Mouse (Mus musculus): ENCODE measurements around the gene Srek1.

Srek1 gene

DNA sequence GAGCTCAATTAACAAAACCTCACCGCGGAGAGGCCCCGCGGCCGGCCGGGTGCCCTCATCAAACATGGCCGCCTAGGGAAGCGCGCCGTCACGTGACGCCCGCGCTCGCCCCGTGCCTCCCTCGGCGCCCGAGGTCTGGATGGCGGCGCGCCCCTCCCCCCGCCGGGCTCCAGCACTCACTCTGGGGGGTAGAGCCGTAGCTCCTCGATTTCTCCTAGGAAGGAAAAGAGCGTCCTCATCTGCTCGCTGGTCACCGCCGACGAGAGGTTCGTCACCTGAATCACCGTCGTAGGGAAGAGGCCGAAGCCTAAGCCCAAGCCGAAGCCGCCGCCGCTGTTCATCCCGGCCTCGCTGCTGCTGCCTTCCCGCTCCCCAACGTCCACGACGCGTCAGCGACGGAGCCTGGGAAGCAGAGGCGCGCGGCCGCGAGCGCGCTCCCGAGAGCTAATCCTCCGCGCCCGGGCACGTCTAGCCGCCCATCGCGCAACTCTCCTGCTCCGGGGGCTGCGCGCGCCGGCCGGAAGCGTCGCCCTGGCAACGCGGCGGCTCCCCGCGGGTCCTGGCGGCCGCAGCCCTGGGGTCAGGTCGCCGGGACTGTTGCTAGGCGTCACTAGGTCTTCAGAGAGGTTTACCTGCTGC is at the start of gene Srek1:
Gene Srek1 (minus strand): TSS at position 490 of the 639 bp plus-strand sequence.
- DNase-seq = peak; percentile 91 to 92

DNA sequence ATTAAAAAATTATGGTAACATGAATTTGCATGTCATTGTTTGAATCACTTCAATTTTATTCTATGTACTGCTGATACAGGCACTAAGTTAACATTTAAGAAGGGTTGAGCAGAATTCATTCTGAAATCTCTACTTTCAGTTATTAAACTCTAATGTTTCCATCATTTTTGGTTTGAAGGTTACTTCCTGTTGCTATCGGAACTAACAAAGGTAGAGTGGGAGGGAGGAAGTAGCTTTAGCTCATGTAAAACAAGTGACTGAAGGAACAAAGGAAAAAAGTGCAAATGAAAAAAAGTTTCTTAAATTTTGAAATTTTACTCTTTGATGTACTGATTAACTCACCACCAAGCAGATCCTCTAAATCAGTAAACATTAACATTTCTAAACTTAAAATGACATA is 47.9 kb upstream of the Srek1 start:
- DNase-seq = no peak

DNA sequence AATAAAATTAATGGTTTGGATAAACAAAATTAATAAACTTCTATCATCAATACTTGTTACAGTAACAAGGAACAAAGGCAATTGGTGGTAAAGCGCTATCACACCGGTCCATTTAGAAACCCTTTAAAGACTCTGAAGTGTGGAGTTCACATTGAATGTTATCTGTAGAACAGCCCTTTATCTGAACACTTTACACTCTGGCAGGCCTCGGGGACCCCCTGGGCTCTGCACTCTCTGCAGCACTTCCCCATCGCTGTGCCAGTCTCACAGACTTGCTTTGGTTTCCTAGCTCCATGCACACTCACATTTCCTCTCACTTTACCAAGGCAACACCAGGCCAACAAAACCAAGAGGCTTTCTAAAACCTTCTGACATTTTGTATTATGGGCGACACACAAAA is 45.0 kb upstream of the Srek1 start:
- no peak for DNase-seq

DNA sequence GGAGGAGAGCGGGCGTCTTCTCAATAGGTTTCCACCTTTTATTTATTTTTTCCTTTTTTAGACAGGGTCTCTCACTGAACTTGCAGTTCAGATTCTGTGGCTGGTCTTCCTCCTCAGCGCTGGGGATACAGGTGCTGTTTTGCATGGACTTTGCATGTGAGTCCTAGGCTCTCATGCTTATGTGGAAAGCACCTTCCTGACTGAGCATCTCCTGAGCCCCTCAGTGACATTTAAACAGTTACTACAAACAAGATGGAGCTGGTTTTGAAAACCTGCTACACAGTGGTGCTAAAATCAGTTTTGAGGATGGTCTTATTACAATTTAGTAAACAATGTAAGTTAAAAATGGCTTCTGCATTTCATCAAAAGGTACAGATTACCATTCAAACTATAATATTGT is 43.5 kb upstream of the Srek1 start:
- no peak for DNase-seq

DNA sequence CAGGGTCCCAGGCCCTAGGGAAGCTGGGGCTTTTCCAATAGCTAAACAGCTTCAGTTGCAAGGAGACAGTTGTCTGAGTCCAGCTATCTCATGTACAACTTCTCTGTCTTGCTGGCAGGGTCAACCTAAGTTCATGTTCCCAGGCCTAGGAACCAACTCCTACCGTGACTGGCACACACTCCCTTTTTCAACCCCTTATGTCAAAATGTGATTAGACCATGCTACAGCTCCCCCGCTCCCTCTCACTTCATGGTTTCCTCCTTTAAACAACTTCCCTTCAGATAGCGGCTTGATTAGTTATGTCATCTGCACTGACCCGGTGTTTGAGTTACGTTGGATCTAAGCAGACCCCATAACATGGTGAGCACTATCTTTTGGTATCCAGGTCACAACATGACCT is 33.1 kb upstream of the Srek1 start:
- no peak for DNase-seq

DNA sequence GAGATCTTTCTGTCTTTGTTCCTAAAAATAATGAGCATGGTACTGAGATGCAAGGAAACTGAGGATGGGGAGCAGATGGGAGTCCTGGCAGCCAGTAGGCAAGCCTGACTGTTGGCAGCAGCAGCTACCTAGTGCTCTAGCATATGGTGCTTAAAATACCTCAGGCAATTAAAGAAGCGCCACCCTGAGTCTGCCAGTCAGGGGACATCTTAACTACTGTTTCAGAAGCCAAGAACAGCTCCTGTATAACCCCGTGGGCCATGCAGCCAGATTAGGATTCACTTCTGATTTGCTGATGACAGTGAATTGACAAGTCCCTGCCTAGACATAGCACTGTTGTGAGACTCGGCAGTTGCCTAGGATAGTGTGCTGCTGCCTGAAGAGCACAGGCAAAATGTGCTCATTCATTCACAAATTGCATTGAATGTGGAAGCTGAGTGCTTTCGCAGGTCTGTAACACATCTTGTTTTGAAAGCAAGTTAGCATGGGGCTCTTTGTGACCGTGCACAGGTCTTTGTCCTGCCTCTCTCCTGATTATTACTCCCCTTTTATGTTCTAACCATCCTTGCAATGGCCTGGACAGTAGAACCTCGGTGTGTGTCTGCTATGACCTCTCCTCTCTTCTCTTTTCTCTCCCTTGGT is 31.9 kb upstream of the Srek1 start:
- no peak for DNase-seq

DNA sequence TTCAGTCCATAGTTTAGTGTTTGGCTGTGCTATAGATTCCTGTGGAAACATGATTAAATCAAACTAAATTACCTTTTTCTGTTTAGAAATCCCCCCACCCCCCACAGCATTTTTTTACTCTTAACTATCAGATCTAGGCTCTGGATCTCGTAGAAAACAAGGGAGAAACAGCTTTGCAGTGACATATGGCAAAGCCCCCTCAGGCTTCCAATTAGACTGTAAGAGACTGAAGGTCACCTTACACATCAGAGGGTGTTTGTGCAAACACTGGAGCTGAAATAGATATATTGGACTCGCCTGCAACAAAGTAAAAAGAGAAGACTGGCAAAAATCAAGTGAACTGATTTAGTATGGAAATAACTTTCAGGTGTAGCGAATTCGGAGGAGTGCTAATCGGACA is 29.3 kb upstream of the Srek1 start:
- no peak for DNase-seq

DNA sequence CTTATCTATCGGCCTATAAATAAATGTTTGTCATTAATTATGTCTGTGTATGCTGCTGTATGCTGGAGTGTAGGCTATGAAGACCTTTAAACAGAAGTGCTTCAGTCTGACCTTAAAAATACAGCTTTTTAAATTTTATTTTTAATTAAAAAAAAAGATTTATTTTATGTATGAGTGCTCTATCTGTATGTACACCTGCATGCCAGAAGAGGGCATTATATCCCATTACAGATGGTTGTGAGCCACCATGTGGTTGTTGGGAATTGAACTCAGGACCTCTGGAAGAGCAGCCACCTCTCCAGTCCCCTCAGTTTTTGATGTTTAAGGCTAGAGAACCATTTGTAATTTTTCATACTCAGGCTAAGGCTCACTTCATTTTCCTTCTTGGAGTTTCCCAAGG is 26.6 kb upstream of the Srek1 start:
- no peak for DNase-seq

DNA sequence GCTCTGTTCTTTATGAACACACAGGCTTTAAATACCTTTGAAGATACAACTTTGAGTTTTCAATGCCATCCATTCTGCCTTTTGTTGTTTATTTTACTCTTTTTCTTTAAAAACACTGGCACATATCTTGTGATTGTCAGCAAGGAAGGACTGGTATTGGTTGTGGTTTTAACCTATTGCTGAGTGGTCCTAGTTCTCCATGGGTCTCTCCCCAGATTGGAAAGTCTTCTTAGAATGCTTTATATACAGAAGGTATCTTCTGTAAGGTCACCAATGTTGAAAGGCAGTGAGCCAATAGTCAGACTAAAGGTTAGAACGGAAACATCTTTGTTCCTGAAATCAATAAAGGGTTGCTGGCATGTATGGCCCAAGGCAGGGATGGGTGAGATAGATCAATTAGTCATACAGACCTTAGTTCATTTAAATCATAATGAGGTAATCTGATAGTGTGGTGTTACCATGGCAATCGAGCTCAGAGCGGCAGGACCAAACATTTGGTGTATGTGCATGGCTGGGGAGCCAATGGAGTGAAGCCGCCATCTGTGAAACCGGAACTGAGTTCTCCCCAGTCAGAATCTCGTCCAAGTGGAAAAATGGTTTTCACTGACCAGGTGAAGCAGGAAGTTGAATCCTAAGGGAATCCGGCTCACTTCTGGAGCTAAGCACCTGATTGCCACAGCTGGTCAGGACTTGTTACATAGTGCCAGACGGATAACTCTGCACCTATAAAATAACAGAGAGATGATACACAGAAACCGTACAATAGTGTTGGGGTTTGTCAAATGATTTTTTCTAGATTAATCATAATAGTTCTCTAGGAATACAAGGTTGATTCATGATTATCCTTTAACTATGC is 20.5 kb upstream of the Srek1 start:
- DNase-seq = no peak

DNA sequence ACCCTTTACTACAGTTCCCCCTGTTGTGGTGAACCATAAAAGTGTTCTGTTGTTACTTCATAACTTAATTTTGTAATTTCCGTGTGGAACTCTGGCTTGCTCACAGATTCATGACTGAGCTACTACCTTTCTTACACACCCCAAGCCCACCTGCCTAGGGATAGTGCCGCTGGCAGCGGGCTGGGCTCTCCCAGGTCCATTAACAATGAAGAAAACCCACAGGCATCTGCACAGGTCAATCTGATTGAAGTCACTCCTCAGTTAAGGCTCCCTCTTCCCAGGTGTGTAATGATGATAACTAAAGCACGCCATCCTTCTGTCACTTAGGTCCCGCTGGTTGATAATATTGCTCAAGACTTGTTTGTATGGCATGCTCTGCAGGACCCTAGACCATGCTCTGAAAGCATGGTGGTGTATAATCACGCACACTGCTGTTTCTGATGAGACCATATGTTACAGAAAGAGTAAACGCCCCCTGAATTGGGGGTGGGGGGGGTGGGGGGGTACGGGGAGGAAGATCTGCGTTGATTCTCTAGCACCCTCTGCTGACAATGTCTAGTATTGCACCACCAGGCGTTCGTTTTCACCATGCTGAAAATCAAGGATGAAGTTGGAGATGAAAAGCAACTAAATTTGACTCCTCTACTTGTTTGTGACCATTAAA is 5.6 kb upstream of the Srek1 start:
- peak in 1 of 2 experiments; percentile 13 for DNase-seq

DNA sequence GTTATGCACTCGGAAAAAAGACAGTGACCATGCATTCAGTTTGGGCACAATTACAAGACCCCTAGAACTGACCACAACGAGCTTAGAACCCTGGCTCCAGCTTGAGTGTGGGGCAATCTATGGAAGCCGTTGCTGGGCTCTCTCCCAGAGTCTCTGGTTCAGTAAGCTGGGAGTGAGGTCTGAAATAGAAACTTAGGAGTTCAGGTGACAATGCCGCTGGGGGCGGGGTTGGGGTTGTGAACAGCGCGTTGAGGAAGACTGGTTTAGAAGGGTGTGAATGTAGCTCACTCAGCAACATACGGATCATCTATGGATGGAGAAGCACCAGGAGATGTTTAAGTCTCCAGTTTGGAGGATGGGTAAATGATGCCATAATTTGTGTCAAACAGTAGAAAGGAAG is 2.7 kb upstream of the Srek1 start:
- no peak for DNase-seq

DNA sequence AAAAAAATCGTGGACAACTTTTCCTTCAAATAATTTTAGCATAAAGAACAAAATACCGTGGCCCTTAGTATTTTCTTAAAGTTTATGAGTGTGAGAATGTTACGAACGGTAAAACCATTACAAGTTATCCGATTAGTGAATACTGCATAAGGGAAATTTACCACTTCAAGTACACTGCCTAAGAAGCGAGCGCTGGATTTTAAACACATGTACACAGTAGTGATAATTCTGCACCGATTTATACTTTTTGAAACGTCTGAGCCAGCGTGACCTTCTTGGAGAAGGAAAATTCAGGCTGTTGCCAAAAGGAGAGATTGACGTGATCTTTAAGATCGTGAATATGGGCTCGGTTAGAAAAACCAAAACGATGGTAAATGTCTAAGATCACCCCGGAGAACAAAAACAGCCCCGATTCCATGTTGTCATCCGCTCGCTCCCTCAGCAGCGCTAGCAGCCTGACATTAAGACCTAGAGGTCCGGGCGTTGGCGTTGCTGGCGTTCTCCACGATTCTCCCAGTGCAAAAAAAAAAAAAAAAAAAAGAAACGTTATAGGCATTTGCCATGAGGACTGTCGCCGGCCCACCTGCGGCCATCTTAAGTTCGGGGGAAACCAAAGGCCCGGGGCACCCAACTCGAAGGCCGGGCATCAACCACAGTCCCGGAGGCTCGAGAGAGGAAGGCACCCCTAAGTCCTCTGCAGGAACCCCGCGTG is 845 bp downstream of the Srek1 start:
- no peak for DNase-seq

DNA sequence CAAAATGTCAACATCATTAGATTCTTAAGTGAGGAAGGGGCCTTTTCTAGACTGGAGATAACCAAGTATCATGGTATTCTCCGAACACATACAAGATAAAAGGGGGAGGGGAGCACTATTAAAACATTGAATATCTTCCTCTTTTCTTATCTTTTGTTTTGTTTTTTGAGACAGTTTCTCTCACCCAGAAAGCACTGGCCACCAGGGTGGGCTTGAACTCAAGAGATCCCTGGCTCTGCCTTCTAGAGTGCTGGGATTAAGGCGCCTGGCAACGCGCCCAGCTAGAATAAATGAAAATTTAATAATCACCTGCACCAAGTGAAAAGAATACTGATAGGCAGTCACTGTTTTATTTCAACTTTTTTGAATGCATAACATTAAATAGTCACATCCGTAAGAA is 1.5 kb downstream of the Srek1 start:
- no peak for DNase-seq

DNA sequence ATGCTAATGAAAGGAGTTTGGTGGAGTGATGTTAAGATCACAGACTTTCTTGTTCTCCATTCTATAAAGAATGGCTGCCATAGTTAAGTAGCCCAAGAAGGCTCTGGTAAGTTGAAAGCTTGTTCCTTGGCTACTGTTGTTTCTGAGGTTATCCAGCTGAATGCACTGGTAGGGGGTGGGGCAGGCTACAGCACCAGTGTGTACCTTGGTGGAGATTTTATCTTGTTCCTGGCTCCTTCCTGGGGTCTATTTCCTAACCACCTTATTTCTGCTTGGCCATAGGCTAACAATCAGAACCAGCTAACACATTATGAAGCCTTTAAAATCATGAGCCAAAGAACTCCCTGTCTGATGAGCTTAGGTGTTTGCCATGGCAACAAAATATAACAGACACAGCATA is 3.6 kb downstream of the Srek1 start:
- peak in 1 of 2 experiments; percentile 9 for DNase-seq

DNA sequence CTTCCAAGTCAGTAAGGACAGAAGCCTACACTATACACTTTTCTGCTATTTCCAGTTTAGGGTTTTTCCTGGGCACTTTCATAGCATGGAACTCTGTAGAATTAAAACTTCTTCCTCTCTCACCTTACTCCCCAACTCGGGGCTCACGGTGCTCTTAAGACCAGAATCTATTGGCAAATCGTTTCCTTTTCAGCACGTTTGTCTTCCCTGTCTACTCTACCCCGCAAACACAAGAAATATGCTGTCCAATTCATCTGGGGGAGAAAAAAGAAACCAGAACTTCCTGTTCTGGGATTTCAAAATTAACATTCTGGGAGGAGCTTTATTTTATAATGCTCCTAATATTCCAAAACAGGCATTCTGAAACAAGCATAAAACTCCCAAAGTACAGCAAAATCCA is 6.5 kb downstream of the Srek1 start:
- no peak for DNase-seq

DNA sequence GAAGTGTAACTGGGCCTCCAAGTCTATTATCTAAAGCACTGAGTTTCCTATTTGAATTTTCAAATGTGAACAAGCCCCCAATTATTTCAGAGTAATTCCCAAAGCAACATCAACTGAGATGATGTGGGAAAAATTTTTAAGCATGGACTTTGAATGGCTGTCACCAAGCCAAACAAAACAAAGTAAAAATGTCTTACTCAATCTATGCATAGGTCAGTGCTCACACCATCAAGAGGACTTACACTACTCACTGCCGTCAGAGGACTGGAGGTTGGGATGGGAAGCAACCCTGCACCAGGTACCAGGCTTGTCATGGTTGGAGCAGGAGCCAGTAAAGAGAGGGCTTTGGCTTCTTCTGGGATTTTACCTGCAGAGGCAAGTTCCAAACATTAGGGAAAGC is 10.8 kb downstream of the Srek1 start:
- no peak for DNase-seq

DNA sequence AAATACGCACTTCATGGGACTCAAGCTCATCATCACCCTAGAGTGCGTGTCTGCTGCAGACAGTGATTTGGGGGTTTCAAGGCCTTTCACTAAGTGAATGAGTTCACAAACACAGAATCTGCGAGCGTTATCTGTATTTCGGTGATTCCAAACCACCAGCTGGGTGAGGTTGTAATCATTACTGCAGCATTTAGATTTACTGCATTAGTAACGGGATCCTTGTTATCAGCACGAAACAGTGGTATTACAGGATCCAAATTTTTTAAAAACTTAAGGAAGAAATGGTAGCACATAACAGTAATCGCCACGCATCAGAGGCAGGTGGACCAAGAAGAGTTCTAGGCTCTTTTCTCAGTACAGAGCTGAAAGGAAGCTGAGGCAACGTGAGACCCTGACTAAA is 12.4 kb downstream of the Srek1 start:
- DNase-seq = no peak

DNA sequence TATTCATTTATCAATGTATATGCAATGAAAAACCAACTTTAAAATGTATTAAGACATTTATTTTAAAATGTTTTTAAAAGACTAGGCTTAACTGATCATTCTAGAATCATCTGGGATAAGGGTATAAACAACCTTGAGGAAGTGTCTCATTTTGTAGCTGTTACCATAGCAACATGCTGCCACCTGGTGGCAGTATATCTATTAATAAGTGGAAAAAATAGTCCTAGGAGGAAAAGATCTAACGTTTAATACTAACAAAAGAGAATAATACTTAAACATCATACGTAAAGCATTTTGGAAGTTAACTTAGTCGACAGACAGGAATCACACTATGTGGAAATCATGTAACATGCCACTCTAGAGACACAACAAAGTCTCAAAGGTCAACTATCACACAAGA is 23.0 kb downstream of the Srek1 start:
- DNase-seq = peak in 1 of 2 experiments; percentile 31

DNA sequence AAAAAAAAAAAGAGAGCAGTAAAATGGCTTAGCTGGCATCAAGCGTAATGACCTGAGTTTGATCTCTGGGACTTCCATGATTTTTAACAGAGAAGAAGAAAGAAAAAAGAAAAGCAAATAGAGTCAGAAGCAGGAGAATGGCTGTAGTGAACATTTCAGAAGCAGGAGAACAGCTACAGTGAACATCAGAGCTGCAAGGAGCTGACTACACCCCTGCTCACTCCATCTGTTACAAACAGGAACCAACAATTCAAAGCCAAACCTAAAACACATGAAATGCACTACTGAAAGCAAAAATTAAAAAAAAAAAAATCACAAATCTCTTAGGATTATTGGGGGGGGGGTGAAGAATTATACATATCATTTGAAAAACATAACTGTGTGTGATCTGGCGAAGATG is 28.7 kb downstream of the Srek1 start:
- no peak for DNase-seq

DNA sequence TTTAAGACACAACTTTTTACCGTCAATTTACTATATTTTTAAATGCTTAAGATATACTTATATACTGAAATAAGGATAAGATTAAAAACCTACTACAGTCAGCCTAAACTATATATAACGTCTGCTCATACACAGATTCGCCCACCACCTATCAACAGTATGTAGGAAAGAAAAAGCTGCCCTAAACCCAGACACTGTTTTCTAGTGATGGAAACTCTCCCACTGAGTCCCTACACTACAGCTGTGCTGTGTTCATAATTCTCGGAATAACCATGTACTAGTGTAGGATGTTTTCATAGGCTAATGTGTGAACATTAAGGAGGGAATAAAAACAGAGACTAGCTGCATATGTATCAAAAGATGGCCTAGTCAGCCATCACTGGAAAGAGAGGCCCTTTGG is 29.2 kb downstream of the Srek1 start:
- no peak for DNase-seq

DNA sequence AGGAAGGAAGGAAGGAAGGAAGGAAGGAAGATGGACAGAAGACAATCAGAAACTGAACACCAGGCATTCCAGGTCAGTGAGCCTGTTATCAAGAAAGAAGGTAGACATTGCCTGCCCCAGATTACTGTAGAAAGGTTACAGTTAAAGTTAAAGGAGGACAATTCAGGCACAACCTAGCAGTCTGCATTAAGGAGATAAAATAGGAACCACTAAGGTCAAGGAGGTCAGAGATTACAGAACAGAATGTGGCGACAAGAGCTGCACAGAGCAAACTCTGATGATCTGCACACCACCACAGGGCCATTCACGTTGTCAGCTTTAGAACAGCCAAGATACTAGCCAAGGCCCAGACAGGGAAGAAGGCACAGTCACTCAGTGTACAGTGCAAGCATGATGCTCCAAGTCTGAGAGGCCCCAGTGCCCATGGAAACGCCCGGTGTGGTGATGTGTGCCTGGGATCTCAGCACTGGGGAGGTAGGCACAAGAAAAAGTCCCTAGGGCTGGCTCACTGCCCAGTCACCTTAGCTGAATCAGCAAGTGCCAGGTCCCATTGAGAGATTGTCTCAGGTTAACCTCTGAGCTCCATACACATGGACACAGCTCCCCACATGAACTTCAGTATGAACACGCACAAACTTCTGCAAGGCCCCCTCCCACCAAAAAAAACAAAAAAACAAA is 38.9 kb downstream of the Srek1 start:
- no peak for DNase-seq

DNA sequence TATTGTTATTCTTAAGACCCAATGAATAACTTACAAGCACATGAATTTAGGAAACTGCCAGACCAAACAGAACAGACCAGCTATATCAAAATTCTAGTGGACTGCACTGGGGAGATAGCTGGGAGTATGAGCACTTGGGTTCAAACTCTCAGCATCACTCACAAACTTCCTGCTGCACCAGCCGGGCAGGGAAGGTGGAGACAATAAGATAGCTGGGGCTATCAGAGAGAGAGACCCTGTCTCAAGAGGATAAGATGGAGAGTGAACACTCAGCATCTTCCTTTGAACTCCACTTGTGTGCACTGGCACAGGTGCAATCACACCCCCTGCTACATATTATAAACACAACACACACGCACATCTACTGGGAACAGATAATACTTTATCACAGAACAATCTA is 47.5 kb downstream of the Srek1 start:
- DNase-seq = no peak
